Mouse (Mus musculus): ENCODE data around the gene Rassf1. TPM values are rescaled to one million over a fixed set of nuclear protein-coding genes. Genes with fewer than 3 reads are reported as not detected.
A peak's percentile ranks its signal among the peaks of the same experiment; 100 is the strongest.

Rassf1 gene
- polyA plus RNA-seq, 1 experiment from 2014 or later: 54.1 TPM

- H3K9me3 ChIP-seq (ENCODE audit: control insufficient read depth, low read depth, low read length): no peaks in the 10 kb centered on the region
- H3K27me3 ChIP-seq (ENCODE audit: control insufficient read depth, insufficient read depth, low read length): no peaks in the 10 kb centered on the region
- H3K36me3 ChIP-seq (ENCODE audit: control insufficient read depth, insufficient read depth, low read length): peaks cover 39% of the 10 kb centered on the region
- H3K4me1 ChIP-seq (ENCODE audit: control insufficient read depth, insufficient read depth, low read length): peaks cover 19% of the 10 kb centered on the region
- H3K27ac ChIP-seq (ENCODE audit: low read length): peak overlapping the region; percentile 21; the same call in 1 of the 2 replicates
- WGBS: 20% methylated on average over 8 of the region's 8 CpGs
- H3K4me3 ChIP-seq (ENCODE audit: low read depth, low read length): peak overlapping the region; percentile 54
- ATAC-seq (ENCODE audit: insufficient number of reproducible peaks, insufficient read depth, low FRiP score, low read depth): no peak
- H3K9ac ChIP-seq (replicated peaks; ENCODE audit: low read depth, low read length): no peak overlapping the region
- peak overlapping the region; percentile 64 for H3K4me2 ChIP-seq (replicated peaks; ENCODE audit: low read depth, low read length)
These were observed 8.6 kb upstream of the Rassf1 start for GRCm38 (mm10) chr9:107542721-107543120.

- H3K4me3 ChIP-seq (ENCODE audit: low read depth, low read length): peak overlapping the region; percentile 54; the same call in 1 of the 2 replicates
- peaks cover 19% of the 10 kb centered on the region for H3K4me1 ChIP-seq (ENCODE audit: control insufficient read depth, insufficient read depth, low read length)
- no peak overlapping the region; the same call in 1 of the 2 replicates for H3K9ac ChIP-seq (replicated peaks; ENCODE audit: low read depth, low read length)
- WGBS: 80% methylated on average over 11 of the region's 11 CpGs
- no peak overlapping the region for H3K27ac ChIP-seq (ENCODE audit: low read length)
- peaks cover 33% of the 10 kb centered on the region for H3K36me3 ChIP-seq (ENCODE audit: control insufficient read depth, insufficient read depth, low read length)
- ATAC-seq (ENCODE audit: insufficient number of reproducible peaks, insufficient read depth, low FRiP score, low read depth): no peak
- H3K27me3 ChIP-seq (ENCODE audit: control insufficient read depth, insufficient read depth, low read length): no peaks in the 10 kb centered on the region
- H3K9me3 ChIP-seq (ENCODE audit: control insufficient read depth, low read depth, low read length): no peaks in the 10 kb centered on the region
- H3K4me2 ChIP-seq (replicated peaks; ENCODE audit: low read depth, low read length): peak overlapping the region; percentile 64; the same call in 1 of the 2 replicates
These were observed 8.1 kb upstream of the Rassf1 start for GRCm38 (mm10) chr9:107543299-107543698.

GRCm38 (mm10) chr9:107544196-107544700, 7.1 kb upstream of the Rassf1 start:
- H3K27me3 ChIP-seq (ENCODE audit: control insufficient read depth, insufficient read depth, low read length): no peaks in the 10 kb centered on the region
- ATAC-seq (ENCODE audit: insufficient number of reproducible peaks, insufficient read depth, low FRiP score, low read depth): no peak
- 93% methylated on average over 17 of the region's 17 CpGs for WGBS

GRCm38 (mm10) chr9:107544729-107545128, 6.6 kb upstream of the Rassf1 start:
- Histone ChIP-seq H3K9me3 (ENCODE audit: control insufficient read depth, low read depth, low read length) (no peaks in the 10 kb centered on the region), H3K27ac (ENCODE audit: low read length) (no peak overlapping the region), H3K36me3 (ENCODE audit: control insufficient read depth, insufficient read depth, low read length) (peaks cover 19% of the 10 kb centered on the region), H3K9ac (replicated peaks; ENCODE audit: low read depth, low read length) (no peak overlapping the region), H3K4me3 (ENCODE audit: low read depth, low read length) (no peak overlapping the region), H3K27me3 (ENCODE audit: control insufficient read depth, insufficient read depth, low read length) (no peaks in the 10 kb centered on the region), H3K4me2 (replicated peaks; ENCODE audit: low read depth, low read length) (no peak overlapping the region), H3K4me1 (ENCODE audit: control insufficient read depth, insufficient read depth, low read length) (peaks cover 19% of the 10 kb centered on the region)
- no peak for ATAC-seq (ENCODE audit: insufficient number of reproducible peaks, insufficient read depth, low FRiP score, low read depth)
- WGBS: 95% methylated on average over 12 of the region's 12 CpGs

More at GRCm38 (mm10) chr9:107544196-107544700, 7.1 kb upstream of the Rassf1 start:
- Histone ChIP-seq H3K9ac (replicated peaks; ENCODE audit: low read depth, low read length) (no peak overlapping the region), H3K4me2 (replicated peaks; ENCODE audit: low read depth, low read length) (no peak overlapping the region), H3K27ac (ENCODE audit: low read length) (no peak overlapping the region), H3K4me3 (ENCODE audit: low read depth, low read length) (no peak overlapping the region), H3K9me3 (ENCODE audit: control insufficient read depth, low read depth, low read length) (no peaks in the 10 kb centered on the region), H3K4me1 (ENCODE audit: control insufficient read depth, insufficient read depth, low read length) (peaks cover 19% of the 10 kb centered on the region), H3K36me3 (ENCODE audit: control insufficient read depth, insufficient read depth, low read length) (peaks cover 24% of the 10 kb centered on the region)

GRCm38 (mm10) chr9:107545199-107545598, 6.2 kb upstream of the Rassf1 start:
- no peak for ATAC-seq (ENCODE audit: insufficient number of reproducible peaks, insufficient read depth, low FRiP score, low read depth)
- Histone ChIP-seq H3K4me2 (replicated peaks; ENCODE audit: low read depth, low read length) (no peak overlapping the region), H3K9me3 (ENCODE audit: control insufficient read depth, low read depth, low read length) (no peaks in the 10 kb centered on the region), H3K27ac (ENCODE audit: low read length) (no peak overlapping the region), H3K36me3 (ENCODE audit: control insufficient read depth, insufficient read depth, low read length) (peaks cover 16% of the 10 kb centered on the region), H3K27me3 (ENCODE audit: control insufficient read depth, insufficient read depth, low read length) (no peaks in the 10 kb centered on the region), H3K4me3 (ENCODE audit: low read depth, low read length) (no peak overlapping the region), H3K9ac (replicated peaks; ENCODE audit: low read depth, low read length) (no peak overlapping the region), H3K4me1 (ENCODE audit: control insufficient read depth, insufficient read depth, low read length) (peaks cover 19% of the 10 kb centered on the region)
- WGBS: 83% methylated on average over 10 of the region's 10 CpGs

- no peak overlapping the region for H3K27ac ChIP-seq (ENCODE audit: low read length)
- H3K4me1 ChIP-seq (ENCODE audit: control insufficient read depth, insufficient read depth, low read length): peaks cover 18% of the 10 kb centered on the region
- no peaks in the 10 kb centered on the region for H3K9me3 ChIP-seq (ENCODE audit: control insufficient read depth, low read depth, low read length)
- 14% methylated on average over 3 of the region's 3 CpGs for WGBS
- H3K9ac ChIP-seq (replicated peaks; ENCODE audit: low read depth, low read length): no peak overlapping the region
- H3K4me3 ChIP-seq (ENCODE audit: low read depth, low read length): no peak overlapping the region
- no peaks in the 10 kb centered on the region for H3K27me3 ChIP-seq (ENCODE audit: control insufficient read depth, insufficient read depth, low read length)
- H3K36me3 ChIP-seq (ENCODE audit: control insufficient read depth, insufficient read depth, low read length): peaks cover 16% of the 10 kb centered on the region
- no peak for ATAC-seq (ENCODE audit: insufficient number of reproducible peaks, insufficient read depth, low FRiP score, low read depth)
- H3K4me2 ChIP-seq (replicated peaks; ENCODE audit: low read depth, low read length): no peak overlapping the region
These were observed 5.8 kb upstream of the Rassf1 start for GRCm38 (mm10) chr9:107545602-107546001.

GRCm38 (mm10) chr9:107547026-107547425, 4.3 kb upstream of the Rassf1 start, which contains the start of gene Zmynd10:
Gene Zmynd10, plus strand, starts transcription at chr9:107547298.
- Histone ChIP-seq H3K4me1 (ENCODE audit: control insufficient read depth, insufficient read depth, low read length) (peaks cover 23% of the 10 kb centered on the region), H3K27ac (ENCODE audit: low read length) (no peak within 1 kb of the TSS), H3K36me3 (ENCODE audit: control insufficient read depth, insufficient read depth, low read length) (peaks cover 16% of the 10 kb centered on the region), H3K9me3 (ENCODE audit: control insufficient read depth, low read depth, low read length) (no peaks in the 10 kb centered on the region), H3K27me3 (ENCODE audit: control insufficient read depth, insufficient read depth, low read length) (no peaks in the 10 kb centered on the region), H3K4me3 (ENCODE audit: low read depth, low read length) (no peak within 1 kb of the TSS), H3K4me2 (replicated peaks; ENCODE audit: low read depth, low read length) (peak within 1 kb of the TSS; percentile 39), H3K9ac (replicated peaks; ENCODE audit: low read depth, low read length) (no peak within 1 kb of the TSS)
- WGBS: 3% methylated on average over 20 of the region's 20 CpGs
- ATAC-seq (ENCODE audit: insufficient number of reproducible peaks, insufficient read depth, low FRiP score, low read depth): peak; percentile 65; the same call in 1 of the 2 replicates

GRCm38 (mm10) chr9:107547957-107548356, 3.4 kb upstream of the Rassf1 start:
- ATAC-seq (ENCODE audit: insufficient number of reproducible peaks, insufficient read depth, low FRiP score, low read depth): no peak
- no peaks in the 10 kb centered on the region for H3K9me3 ChIP-seq (ENCODE audit: control insufficient read depth, low read depth, low read length)
- no peak overlapping the region for H3K4me3 ChIP-seq (ENCODE audit: low read depth, low read length)
- H3K4me2 ChIP-seq (replicated peaks; ENCODE audit: low read depth, low read length): no peak overlapping the region
- peaks cover 30% of the 10 kb centered on the region for H3K4me1 ChIP-seq (ENCODE audit: control insufficient read depth, insufficient read depth, low read length)
- no peak overlapping the region for H3K27ac ChIP-seq (ENCODE audit: low read length)
- H3K36me3 ChIP-seq (ENCODE audit: control insufficient read depth, insufficient read depth, low read length): peaks cover 16% of the 10 kb centered on the region
- 76% methylated on average over 5 of the region's 5 CpGs for WGBS
- H3K27me3 ChIP-seq (ENCODE audit: control insufficient read depth, insufficient read depth, low read length): no peaks in the 10 kb centered on the region
- H3K9ac ChIP-seq (replicated peaks; ENCODE audit: low read depth, low read length): no peak overlapping the region

- H3K4me1 ChIP-seq (ENCODE audit: control insufficient read depth, insufficient read depth, low read length): peaks cover 39% of the 10 kb centered on the region
- no peak overlapping the region for H3K9ac ChIP-seq (replicated peaks; ENCODE audit: low read depth, low read length)
- WGBS: 87% methylated on average over 10 of the region's 10 CpGs
- H3K4me3 ChIP-seq (ENCODE audit: low read depth, low read length): no peak overlapping the region
- H3K27me3 ChIP-seq (ENCODE audit: control insufficient read depth, insufficient read depth, low read length): no peaks in the 10 kb centered on the region
- ATAC-seq (ENCODE audit: insufficient number of reproducible peaks, insufficient read depth, low FRiP score, low read depth): no peak
- peaks cover 13% of the 10 kb centered on the region for H3K36me3 ChIP-seq (ENCODE audit: control insufficient read depth, insufficient read depth, low read length)
- H3K4me2 ChIP-seq (replicated peaks; ENCODE audit: low read depth, low read length): no peak overlapping the region
- H3K27ac ChIP-seq (ENCODE audit: low read length): no peak overlapping the region
- H3K9me3 ChIP-seq (ENCODE audit: control insufficient read depth, low read depth, low read length): no peaks in the 10 kb centered on the region
These were observed 2.5 kb upstream of the Rassf1 start for GRCm38 (mm10) chr9:107548820-107549219.

All from stomach, embryonic 14.5 days (tissue).